Mouse (Mus musculus): ENCODE measurements around the gene Gm9857.

DNA sequence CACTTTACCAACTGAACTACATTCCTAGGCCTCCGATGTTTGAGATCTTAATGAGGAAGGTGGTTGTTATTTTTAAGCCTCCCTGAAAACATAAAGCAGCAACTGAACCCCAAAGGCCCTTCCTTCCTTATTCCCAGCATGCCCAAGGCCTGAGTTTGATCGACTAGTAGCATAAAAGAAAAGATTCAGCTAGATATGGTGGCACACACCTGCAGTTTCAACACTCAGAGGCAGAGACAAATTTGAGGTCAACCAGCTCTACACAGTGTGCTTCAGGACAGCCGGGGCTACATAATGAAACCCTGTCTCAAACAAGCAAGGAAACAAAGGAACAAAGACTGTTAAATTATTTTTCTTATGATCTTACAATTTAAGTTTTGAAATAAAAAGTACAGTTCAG is 23.5 kb upstream of the Gm9857 start:
- no peak for TF ChIP-seq POLR2A (IDR thresholded peaks at IDR 0.05; ENCODE audit: borderline replicate concordance, extremely low read depth, low read depth, low read length)
- TF ChIP-seq CTCF (IDR thresholded peaks at IDR 0.05; ENCODE audit: insufficient read depth, low read length) = no peak
